Mouse (Mus musculus): ENCODE measurements around the gene Zbtb2. TPM values are rescaled to one million over a fixed set of nuclear protein-coding genes. Genes with fewer than 3 reads are reported as not detected.

The Zbtb2 gene
- polyA plus RNA-seq, 2 experiments = 12.5 to 13.7 TPM

DNA sequence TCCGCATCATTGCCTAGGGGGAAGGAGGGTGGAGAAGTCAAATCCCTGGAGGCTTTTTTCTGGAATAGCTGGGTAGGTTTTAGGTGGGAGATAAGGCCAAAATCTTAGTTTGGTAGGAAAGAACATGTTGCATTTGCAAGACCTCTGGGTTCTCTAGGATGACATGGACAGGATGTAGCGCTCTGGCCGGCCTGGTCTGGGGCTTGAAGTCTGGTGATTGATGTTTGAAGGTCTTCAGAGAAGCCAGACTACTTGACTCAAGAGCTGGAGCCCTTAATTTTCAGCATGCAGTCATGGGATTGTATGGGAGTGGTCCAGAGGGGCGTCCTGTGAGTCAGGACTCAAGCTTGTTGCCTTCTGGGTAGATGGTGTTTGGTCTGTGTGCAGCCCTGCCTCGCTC lies 7.2 kb downstream of the Zbtb2 start:
- no peak overlapping the region for H3K9ac ChIP-seq (ENCODE audit: low read depth, low read length, severe bottlenecking)
- ATAC-seq (ENCODE audit: low FRiP score, low read depth) = no peak
- no peaks in the 10 kb centered on the region; the same call in 1 of the 2 replicates for H3K36me3 ChIP-seq (ENCODE audit: control insufficient read depth, insufficient read depth, low read length)
- 91% methylated on average over 5 of the region's 5 CpGs for WGBS
- no peaks in the 10 kb centered on the region for H3K27me3 ChIP-seq (ENCODE audit: control insufficient read depth, insufficient read depth, low read length)
- no peaks in the 10 kb centered on the region for H3K9me3 ChIP-seq (ENCODE audit: control insufficient read depth, low read length)
- no peak overlapping the region for H3K4me3 ChIP-seq (replicated peaks; ENCODE audit: low read length)
- no peaks in the 10 kb centered on the region for H3K4me1 ChIP-seq (ENCODE audit: control insufficient read depth, insufficient read depth, low read length)
- no peak overlapping the region for H3K4me2 ChIP-seq (replicated peaks; ENCODE audit: low read depth, low read length, severe bottlenecking)
- no peak overlapping the region for H3K27ac ChIP-seq (replicated peaks; ENCODE audit: low read depth, low read length)
- no peak for TF ChIP-seq POLR2A (IDR thresholded peaks at IDR 0.05; ENCODE audit: borderline replicate concordance, extremely low read depth, insufficient read depth, insufficient read length)
- no peak for DNase-seq (ENCODE audit: low spot score)

DNA sequence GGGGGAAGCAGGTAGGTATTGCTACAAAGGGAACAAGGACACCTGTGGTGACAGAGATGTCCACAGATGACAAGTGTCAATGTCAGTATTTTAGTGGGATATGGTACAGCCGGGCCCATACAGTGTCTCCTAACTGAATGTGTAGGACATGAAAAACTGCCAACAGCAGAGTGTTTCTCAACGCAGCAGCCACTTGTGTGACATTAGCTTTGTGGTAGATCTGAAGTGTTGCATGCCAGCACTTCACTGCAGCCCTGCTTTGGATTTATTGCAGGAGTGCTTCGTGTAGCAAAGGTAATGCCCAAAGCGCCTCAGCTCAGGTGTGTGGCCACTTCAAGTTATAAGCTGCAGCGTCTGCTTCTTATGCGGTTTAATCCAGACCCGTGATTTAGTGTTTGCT lies 11.0 kb downstream of the Zbtb2 start:
- no peaks in the 10 kb centered on the region for H3K27me3 ChIP-seq (ENCODE audit: control insufficient read depth, insufficient read depth, low read length)
- 78% methylated on average over 7 of the region's 7 CpGs for WGBS
- no peaks in the 10 kb centered on the region for H3K4me1 ChIP-seq (ENCODE audit: control insufficient read depth, insufficient read depth, low read length)
- no peak overlapping the region for H3K27ac ChIP-seq (replicated peaks; ENCODE audit: low read depth, low read length)
- no peak for ATAC-seq (ENCODE audit: low FRiP score, low read depth)
- H3K9me3 ChIP-seq (ENCODE audit: control insufficient read depth, low read length) = no peaks in the 10 kb centered on the region
- no peak overlapping the region for H3K4me2 ChIP-seq (replicated peaks; ENCODE audit: low read depth, low read length, severe bottlenecking)
- DNase-seq (ENCODE audit: low spot score) = no peak
- no peak overlapping the region for H3K4me3 ChIP-seq (replicated peaks; ENCODE audit: low read length)
- no peak for TF ChIP-seq POLR2A (IDR thresholded peaks at IDR 0.05; ENCODE audit: borderline replicate concordance, extremely low read depth, insufficient read depth, insufficient read length)
- H3K36me3 ChIP-seq (ENCODE audit: control insufficient read depth, insufficient read depth, low read length) = peaks cover 9% of the 10 kb centered on the region
- H3K9ac ChIP-seq (ENCODE audit: low read depth, low read length, severe bottlenecking) = no peak overlapping the region

DNA sequence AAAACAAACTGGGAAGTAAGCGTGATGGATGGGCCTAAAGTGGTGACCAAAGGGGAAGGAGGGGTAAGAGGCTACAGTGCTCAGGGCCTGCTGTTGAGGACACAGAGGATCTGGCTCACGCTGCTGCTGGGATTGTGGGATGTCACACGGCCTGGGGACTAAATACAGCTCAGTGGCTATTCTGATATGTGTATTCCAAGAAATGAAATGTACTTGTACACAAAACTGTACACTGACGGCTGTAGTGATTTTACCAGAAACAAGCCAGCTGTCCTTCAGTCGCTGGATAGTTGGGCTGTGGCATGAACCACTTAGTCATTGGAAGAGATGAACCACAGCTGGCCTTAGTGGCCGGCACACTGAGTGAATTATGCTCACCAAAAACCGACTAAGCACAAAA lies 11.4 kb downstream of the Zbtb2 start:
- no peak overlapping the region for H3K27ac ChIP-seq (replicated peaks; ENCODE audit: low read depth, low read length)
- no peak overlapping the region for H3K4me3 ChIP-seq (replicated peaks; ENCODE audit: low read length)
- no peaks in the 10 kb centered on the region for H3K9me3 ChIP-seq (ENCODE audit: control insufficient read depth, low read length)
- ATAC-seq (ENCODE audit: low FRiP score, low read depth) = no peak
- no peak for DNase-seq (ENCODE audit: low spot score)
- H3K4me2 ChIP-seq (replicated peaks; ENCODE audit: low read depth, low read length, severe bottlenecking) = no peak overlapping the region
- no peak overlapping the region for H3K9ac ChIP-seq (ENCODE audit: low read depth, low read length, severe bottlenecking)
- H3K4me1 ChIP-seq (ENCODE audit: control insufficient read depth, insufficient read depth, low read length) = no peaks in the 10 kb centered on the region
- WGBS = 72% methylated on average over 7 of the region's 7 CpGs
- TF ChIP-seq POLR2A (IDR thresholded peaks at IDR 0.05; ENCODE audit: borderline replicate concordance, extremely low read depth, insufficient read depth, insufficient read length) = no peak
- H3K36me3 ChIP-seq (ENCODE audit: control insufficient read depth, insufficient read depth, low read length) = peaks cover 9% of the 10 kb centered on the region
- no peaks in the 10 kb centered on the region for H3K27me3 ChIP-seq (ENCODE audit: control insufficient read depth, insufficient read depth, low read length)

DNA sequence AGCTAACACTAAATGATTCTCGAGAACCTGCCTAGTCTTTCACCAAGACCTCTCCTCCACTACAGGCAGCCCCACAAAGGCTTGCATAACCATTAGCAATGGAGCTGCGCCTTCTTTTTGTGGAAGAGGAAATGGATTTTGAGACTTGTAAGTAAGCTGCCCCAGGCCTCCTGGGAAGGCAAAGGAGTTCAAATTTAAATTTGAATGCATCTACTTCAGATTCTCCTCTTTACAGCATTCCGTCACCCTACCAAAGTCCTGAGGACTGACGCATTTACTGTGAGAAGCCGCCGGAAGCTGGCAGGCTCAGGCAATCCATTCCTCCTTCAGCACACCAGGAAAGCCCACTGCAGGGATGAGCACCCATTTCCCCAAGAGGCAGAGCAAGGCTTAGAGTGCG lies 12.6 kb downstream of the Zbtb2 start:
- 55% methylated on average over 7 of the region's 7 CpGs for WGBS
- no peak overlapping the region for H3K4me2 ChIP-seq (replicated peaks; ENCODE audit: low read depth, low read length, severe bottlenecking)
- peaks cover 10% of the 10 kb centered on the region for H3K36me3 ChIP-seq (ENCODE audit: control insufficient read depth, insufficient read depth, low read length)
- no peaks in the 10 kb centered on the region for H3K27me3 ChIP-seq (ENCODE audit: control insufficient read depth, insufficient read depth, low read length)
- H3K9me3 ChIP-seq (ENCODE audit: control insufficient read depth, low read length) = no peaks in the 10 kb centered on the region
- no peak overlapping the region for H3K4me3 ChIP-seq (replicated peaks; ENCODE audit: low read length)
- ATAC-seq (ENCODE audit: low FRiP score, low read depth) (no peak), DNase-seq (ENCODE audit: low spot score) (no peak)
- H3K4me1 ChIP-seq (ENCODE audit: control insufficient read depth, insufficient read depth, low read length) = no peaks in the 10 kb centered on the region
- no peak overlapping the region for H3K27ac ChIP-seq (replicated peaks; ENCODE audit: low read depth, low read length)
- no peak overlapping the region for H3K9ac ChIP-seq (ENCODE audit: low read depth, low read length, severe bottlenecking)
- TF ChIP-seq POLR2A (IDR thresholded peaks at IDR 0.05; ENCODE audit: borderline replicate concordance, extremely low read depth, insufficient read depth, insufficient read length) = no peak

DNA sequence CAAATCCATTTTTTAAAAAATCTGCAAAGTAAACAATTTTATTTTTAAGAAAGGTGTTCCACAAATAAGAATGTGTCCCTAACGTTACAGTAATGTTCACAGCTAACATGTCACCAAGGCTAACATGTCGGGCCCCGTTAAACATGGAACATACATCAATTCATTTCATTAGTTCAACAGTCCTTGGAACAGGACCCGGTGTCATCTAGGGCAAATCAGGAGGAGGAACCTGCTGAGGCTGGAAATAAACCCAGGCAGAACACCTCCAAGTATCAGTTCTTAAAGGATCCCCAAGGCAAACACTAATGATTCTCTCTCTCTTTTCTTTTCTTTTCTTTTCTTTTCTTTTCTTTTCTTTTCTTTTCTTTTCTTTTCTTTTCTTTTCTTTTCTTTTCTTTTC lies 13.2 kb downstream of the Zbtb2 start:
- Histone ChIP-seq H3K9ac (ENCODE audit: low read depth, low read length, severe bottlenecking) (no peak overlapping the region), H3K4me2 (replicated peaks; ENCODE audit: low read depth, low read length, severe bottlenecking) (no peak overlapping the region), H3K36me3 (ENCODE audit: control insufficient read depth, insufficient read depth, low read length) (peaks cover 15% of the 10 kb centered on the region), H3K4me3 (replicated peaks; ENCODE audit: low read length) (no peak overlapping the region), H3K27ac (replicated peaks; ENCODE audit: low read depth, low read length) (no peak overlapping the region), H3K9me3 (ENCODE audit: control insufficient read depth, low read length) (no peaks in the 10 kb centered on the region), H3K27me3 (ENCODE audit: control insufficient read depth, insufficient read depth, low read length) (no peaks in the 10 kb centered on the region), H3K4me1 (ENCODE audit: control insufficient read depth, insufficient read depth, low read length) (no peaks in the 10 kb centered on the region)
- no peak for DNase-seq (ENCODE audit: low spot score)
- WGBS = 85% methylated on average over 4 of the region's 4 CpGs
- TF ChIP-seq POLR2A (IDR thresholded peaks at IDR 0.05; ENCODE audit: borderline replicate concordance, extremely low read depth, insufficient read depth, insufficient read length) = no peak
- no peak for ATAC-seq (ENCODE audit: low FRiP score, low read depth)

DNA sequence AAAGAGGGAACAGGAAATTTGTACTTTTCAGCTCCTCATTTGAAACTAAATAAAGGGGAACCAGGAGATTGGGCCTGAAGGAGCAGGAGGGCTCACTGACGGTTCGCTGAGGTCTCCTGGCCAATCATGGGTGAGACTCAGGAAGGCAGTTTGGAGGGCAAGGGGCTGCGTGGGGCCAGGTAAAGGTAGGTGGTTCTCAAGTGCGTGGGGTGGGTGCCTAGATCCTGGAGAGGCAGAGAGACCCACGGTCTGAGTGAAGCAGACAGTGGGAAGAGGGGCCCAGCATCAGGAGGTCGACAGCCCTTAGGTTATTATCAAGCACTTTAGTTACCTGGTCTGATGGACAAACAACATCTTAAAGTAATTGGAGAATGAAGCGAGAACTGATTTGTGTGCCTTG lies 13.7 kb downstream of the Zbtb2 start:
- no peak for DNase-seq (ENCODE audit: low spot score)
- H3K4me2 ChIP-seq (replicated peaks; ENCODE audit: low read depth, low read length, severe bottlenecking) = no peak overlapping the region
- H3K36me3 ChIP-seq (ENCODE audit: control insufficient read depth, insufficient read depth, low read length) = peaks cover 15% of the 10 kb centered on the region
- no peak overlapping the region for H3K27ac ChIP-seq (replicated peaks; ENCODE audit: low read depth, low read length)
- no peaks in the 10 kb centered on the region for H3K27me3 ChIP-seq (ENCODE audit: control insufficient read depth, insufficient read depth, low read length)
- H3K9ac ChIP-seq (ENCODE audit: low read depth, low read length, severe bottlenecking) = no peak overlapping the region
- no peak for ATAC-seq (ENCODE audit: low FRiP score, low read depth)
- H3K4me3 ChIP-seq (replicated peaks; ENCODE audit: low read length) = no peak overlapping the region
- H3K9me3 ChIP-seq (ENCODE audit: control insufficient read depth, low read length) = no peaks in the 10 kb centered on the region
- no peaks in the 10 kb centered on the region for H3K4me1 ChIP-seq (ENCODE audit: control insufficient read depth, insufficient read depth, low read length)
- TF ChIP-seq POLR2A (IDR thresholded peaks at IDR 0.05; ENCODE audit: borderline replicate concordance, extremely low read depth, insufficient read depth, insufficient read length) = no peak
- WGBS = 93% methylated on average over 7 of the region's 7 CpGs

All from limb, embryonic 14.5 days (tissue).